Mouse (Mus musculus): ENCODE results near the gene Pomt2. TPM values are rescaled to one million over a fixed set of nuclear protein-coding genes. Genes with fewer than 3 reads are reported as not detected.
A peak's percentile ranks its signal among the peaks of the same experiment; 100 is the strongest.

The Pomt2 gene
- polyA plus RNA-seq, 1 experiment from 2014 or later: 16.6 TPM

- no peak overlapping the region for H3K4me3 ChIP-seq (replicated peaks; ENCODE audit: low read depth, low read length)
- no peak; the same call in 1 of the 2 replicates for ATAC-seq (ENCODE audit: low FRiP score, low TSS enrichment)
- peak; percentile 21 for DNase-seq
- no peak overlapping the region for H3K4me2 ChIP-seq (ENCODE audit: low read length)
- 46% methylated on average over 3 of the region's 3 CpGs for WGBS
- peaks cover under 1% of the 10 kb centered on the region; the same call in 1 of the 2 replicates for H3K27me3 ChIP-seq (ENCODE audit: control insufficient read depth, insufficient read depth, low read length)
- peak overlapping the region; percentile 33 for H3K27ac ChIP-seq (replicated peaks; ENCODE audit: low read depth, low read length)
- H3K9me3 ChIP-seq (ENCODE audit: control insufficient read depth, low read length): no peaks in the 10 kb centered on the region
- no peak overlapping the region for H3K9ac ChIP-seq (replicated peaks; ENCODE audit: low read length)
- H3K4me1 ChIP-seq (ENCODE audit: control insufficient read depth, insufficient read depth, low read length): peaks cover 5% of the 10 kb centered on the region; the same call in 1 of the 2 replicates
- H3K36me3 ChIP-seq (ENCODE audit: control insufficient read depth, insufficient read depth, low read length): peaks cover 35% of the 10 kb centered on the region
Measured at GRCm38 (mm10) chr12:87107357-87107977, 40.3 kb downstream of the Pomt2 start.

DNA sequence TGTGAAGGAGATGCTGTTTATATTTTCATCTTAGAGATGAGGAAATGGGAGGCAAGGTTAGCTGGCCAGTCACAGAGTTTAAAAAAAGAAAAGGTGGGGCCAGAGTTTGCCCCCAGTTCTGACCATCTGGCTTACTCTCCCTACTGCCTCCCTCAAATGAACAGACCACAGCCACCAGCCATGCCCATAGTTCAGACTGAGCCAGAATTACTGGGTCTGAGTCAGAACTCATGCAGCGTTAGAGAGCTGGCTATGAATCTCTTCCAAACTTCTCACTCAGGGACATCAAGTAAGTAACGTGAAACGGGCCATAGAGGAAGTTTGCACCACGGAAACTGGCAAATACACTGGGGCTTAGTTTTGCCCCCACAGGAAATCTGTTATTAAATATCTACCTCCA, 43.0 kb downstream of the Pomt2 start:
- no peak overlapping the region for H3K27ac ChIP-seq (replicated peaks; ENCODE audit: low read depth, low read length)
- H3K36me3 ChIP-seq (ENCODE audit: control insufficient read depth, insufficient read depth, low read length): peaks cover 15% of the 10 kb centered on the region
- H3K9ac ChIP-seq (replicated peaks; ENCODE audit: low read length): no peak overlapping the region
- peaks cover 10% of the 10 kb centered on the region; the same call in 1 of the 2 replicates for H3K27me3 ChIP-seq (ENCODE audit: control insufficient read depth, insufficient read depth, low read length)
- no peaks in the 10 kb centered on the region for H3K9me3 ChIP-seq (ENCODE audit: control insufficient read depth, low read length)
- 94% methylated on average over 4 of the region's 4 CpGs for WGBS
- H3K4me2 ChIP-seq (ENCODE audit: low read length): no peak overlapping the region
- DNase-seq: no peak
- peaks cover 14% of the 10 kb centered on the region; the same call in 1 of the 2 replicates for H3K4me1 ChIP-seq (ENCODE audit: control insufficient read depth, insufficient read depth, low read length)
- ATAC-seq (ENCODE audit: low FRiP score, low TSS enrichment): no peak
- H3K4me3 ChIP-seq (replicated peaks; ENCODE audit: low read depth, low read length): no peak overlapping the region

DNA sequence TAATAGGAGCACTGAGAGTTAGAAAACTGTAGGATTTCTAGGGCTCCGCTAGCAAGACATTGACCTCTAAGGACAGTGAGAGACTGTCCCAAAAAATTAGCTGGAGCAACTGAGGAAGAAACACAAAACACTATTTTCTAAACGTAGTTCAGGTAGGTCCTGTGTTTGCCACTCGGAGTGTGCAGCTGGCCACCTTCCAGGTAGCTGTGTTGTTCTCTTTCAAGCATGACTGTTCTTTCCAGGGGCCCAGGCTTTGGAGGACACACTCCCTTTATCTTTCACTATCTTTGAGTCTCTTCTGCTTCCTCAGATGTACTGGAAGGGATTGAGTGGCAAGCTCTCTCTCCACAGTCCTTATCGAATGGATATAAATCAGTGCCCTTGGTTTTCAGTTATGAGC, 44.3 kb downstream of the Pomt2 start:
- no peak overlapping the region for H3K4me3 ChIP-seq (replicated peaks; ENCODE audit: low read depth, low read length)
- no peaks in the 10 kb centered on the region for H3K9me3 ChIP-seq (ENCODE audit: control insufficient read depth, low read length)
- WGBS: 92% methylated on average over 4 of the region's 4 CpGs
- no peak overlapping the region for H3K4me2 ChIP-seq (ENCODE audit: low read length)
- H3K9ac ChIP-seq (replicated peaks; ENCODE audit: low read length): no peak overlapping the region
- no peak for ATAC-seq (ENCODE audit: low FRiP score, low TSS enrichment)
- 0 out of 2 replicates have a peak, but pooled peaks cover 6% of the 10 kb centered on the region for H3K36me3 ChIP-seq (ENCODE audit: control insufficient read depth, insufficient read depth, low read length)
- H3K4me1 ChIP-seq (ENCODE audit: control insufficient read depth, insufficient read depth, low read length): peaks cover 14% of the 10 kb centered on the region; the same call in 1 of the 2 replicates
- peaks cover 10% of the 10 kb centered on the region; the same call in 1 of the 2 replicates for H3K27me3 ChIP-seq (ENCODE audit: control insufficient read depth, insufficient read depth, low read length)
- no peak for DNase-seq
- no peak overlapping the region for H3K27ac ChIP-seq (replicated peaks; ENCODE audit: low read depth, low read length)

GRCm38 (mm10) chr12:87102165-87102631, 45.6 kb downstream of the Pomt2 start, which contains the start of gene Ngb:
Gene Ngb, minus strand, starts transcription at chr12:87102539.
- WGBS: 2% methylated on average over 32 of the region's 32 CpGs
- Histone ChIP-seq H3K9ac (replicated peaks; ENCODE audit: low read length) (peak within 1 kb of the TSS; percentile 44; the same call in 1 of the 2 replicates), H3K27ac (replicated peaks; ENCODE audit: low read depth, low read length) (no peak within 1 kb of the TSS), H3K4me2 (ENCODE audit: low read length) (peak within 1 kb of the TSS; percentile 62), H3K4me3 (replicated peaks; ENCODE audit: low read depth, low read length) (peak within 1 kb of the TSS; percentile 30), H3K4me1 (ENCODE audit: control insufficient read depth, insufficient read depth, low read length) (peaks cover 11% of the 10 kb centered on the region; the same call in 1 of the 2 replicates), H3K36me3 (ENCODE audit: control insufficient read depth, insufficient read depth, low read length) (no peaks in the 10 kb centered on the region), H3K27me3 (ENCODE audit: control insufficient read depth, insufficient read depth, low read length) (peaks cover 10% of the 10 kb centered on the region; the same call in 1 of the 2 replicates), H3K9me3 (ENCODE audit: control insufficient read depth, low read length) (no peaks in the 10 kb centered on the region)
- ATAC-seq (ENCODE audit: low FRiP score, low TSS enrichment) (0 out of 2 replicates have a peak, but pooled peaks have one; percentile 27), DNase-seq (peak; percentile 35)

DNA sequence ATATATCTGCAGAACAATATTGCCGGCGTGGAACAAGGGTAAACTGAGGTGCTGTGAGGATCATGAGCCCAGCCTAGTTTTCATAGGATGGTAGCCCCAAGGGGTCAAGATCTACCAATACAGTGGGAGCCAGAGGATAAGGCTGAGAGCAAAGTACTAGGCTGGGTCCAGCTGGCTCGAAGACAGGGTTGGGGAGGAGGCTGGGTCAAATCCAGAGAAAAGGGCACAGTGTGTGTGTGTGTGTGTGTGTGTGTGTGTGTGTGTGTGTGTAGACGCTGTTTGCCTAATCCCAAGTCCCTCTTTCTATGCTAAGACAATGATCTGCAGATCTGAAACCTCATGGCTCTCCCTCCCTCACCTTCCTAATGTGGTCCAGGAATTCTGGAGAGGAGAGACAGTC, 47.4 kb downstream of the Pomt2 start:
- DNase-seq (no peak), ATAC-seq (ENCODE audit: low FRiP score, low TSS enrichment) (no peak)
- Histone ChIP-seq H3K36me3 (ENCODE audit: control insufficient read depth, insufficient read depth, low read length) (no peaks in the 10 kb centered on the region), H3K9me3 (ENCODE audit: control insufficient read depth, low read length) (no peaks in the 10 kb centered on the region), H3K4me3 (replicated peaks; ENCODE audit: low read depth, low read length) (no peak overlapping the region), H3K9ac (replicated peaks; ENCODE audit: low read length) (no peak overlapping the region), H3K4me1 (ENCODE audit: control insufficient read depth, insufficient read depth, low read length) (0 out of 2 replicates have a peak, but pooled peaks cover 10% of the 10 kb centered on the region), H3K4me2 (ENCODE audit: low read length) (no peak overlapping the region), H3K27me3 (ENCODE audit: control insufficient read depth, insufficient read depth, low read length) (peaks cover 10% of the 10 kb centered on the region; the same call in 1 of the 2 replicates), H3K27ac (replicated peaks; ENCODE audit: low read depth, low read length) (no peak overlapping the region)
- WGBS: 85% methylated on average over 4 of the region's 4 CpGs

- Histone ChIP-seq H3K9me3 (ENCODE audit: control insufficient read depth, low read length) (no peaks in the 10 kb centered on the region), H3K36me3 (ENCODE audit: control insufficient read depth, insufficient read depth, low read length) (0 out of 2 replicates have a peak, but pooled peaks cover 3% of the 10 kb centered on the region), H3K27ac (replicated peaks; ENCODE audit: low read depth, low read length) (no peak overlapping the region), H3K9ac (replicated peaks; ENCODE audit: low read length) (no peak overlapping the region), H3K4me2 (ENCODE audit: low read length) (no peak overlapping the region), H3K4me3 (replicated peaks; ENCODE audit: low read depth, low read length) (no peak overlapping the region), H3K4me1 (ENCODE audit: control insufficient read depth, insufficient read depth, low read length) (no peaks in the 10 kb centered on the region), H3K27me3 (ENCODE audit: control insufficient read depth, insufficient read depth, low read length) (no peaks in the 10 kb centered on the region)
- DNase-seq (no peak), ATAC-seq (ENCODE audit: low FRiP score, low TSS enrichment) (no peak)
- 74% methylated on average over 6 of the region's 6 CpGs for WGBS
Measured at GRCm38 (mm10) chr12:87093671-87094070, 54.1 kb downstream of the Pomt2 start.

DNA sequence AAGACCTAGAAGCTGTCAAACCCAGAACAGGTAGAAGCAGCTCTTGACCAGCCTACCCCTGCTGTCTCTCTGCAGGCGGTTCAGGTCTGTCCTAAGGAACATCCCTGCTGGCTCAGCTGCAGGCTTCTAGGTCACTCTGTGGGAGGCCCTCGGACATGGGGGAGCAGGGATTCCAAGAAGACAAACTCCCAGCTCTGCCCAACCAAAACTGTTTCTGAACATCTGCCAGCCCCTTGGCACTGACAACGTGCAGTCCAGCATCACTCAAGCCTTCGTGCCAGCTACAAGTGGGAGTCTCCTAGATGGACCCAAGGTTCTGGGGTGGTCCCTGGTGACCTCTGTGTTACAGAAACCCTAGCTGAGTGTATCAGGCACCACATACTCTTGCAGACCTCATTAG, 54.5 kb downstream of the Pomt2 start:
- Histone ChIP-seq H3K4me2 (ENCODE audit: low read length) (no peak overlapping the region), H3K36me3 (ENCODE audit: control insufficient read depth, insufficient read depth, low read length) (0 out of 2 replicates have a peak, but pooled peaks cover 3% of the 10 kb centered on the region), H3K4me3 (replicated peaks; ENCODE audit: low read depth, low read length) (no peak overlapping the region), H3K9ac (replicated peaks; ENCODE audit: low read length) (no peak overlapping the region), H3K27me3 (ENCODE audit: control insufficient read depth, insufficient read depth, low read length) (no peaks in the 10 kb centered on the region), H3K9me3 (ENCODE audit: control insufficient read depth, low read length) (no peaks in the 10 kb centered on the region), H3K27ac (replicated peaks; ENCODE audit: low read depth, low read length) (no peak overlapping the region), H3K4me1 (ENCODE audit: control insufficient read depth, insufficient read depth, low read length) (no peaks in the 10 kb centered on the region)
- ATAC-seq (ENCODE audit: low FRiP score, low TSS enrichment) (no peak), DNase-seq (no peak)
- WGBS: 76% methylated on average over 4 of the region's 4 CpGs

DNA sequence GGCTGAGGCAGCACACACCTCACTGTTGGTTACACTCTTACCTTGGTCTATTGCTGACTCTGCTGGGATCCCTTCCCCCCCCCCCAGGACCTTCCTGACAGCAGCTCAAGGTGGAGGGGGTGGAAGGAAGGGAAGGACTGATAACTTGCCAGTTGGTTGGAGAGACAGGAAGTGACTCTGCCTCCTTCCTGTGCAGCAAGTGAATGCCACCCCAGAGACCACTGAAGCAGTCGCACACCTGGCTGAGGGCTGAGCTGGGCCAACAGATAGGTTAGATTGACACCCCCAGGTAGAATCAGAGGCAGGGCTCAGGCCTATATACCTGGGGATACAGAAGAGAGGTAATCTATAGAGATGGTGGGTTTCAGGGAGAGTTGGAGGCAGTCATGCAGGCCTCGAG, 55.9 kb downstream of the Pomt2 start:
- H3K9me3 ChIP-seq (ENCODE audit: control insufficient read depth, low read length): no peaks in the 10 kb centered on the region
- 93% methylated on average over 2 of the region's 2 CpGs for WGBS
- DNase-seq: no peak

GRCm38 (mm10) chr12:87089701-87090100, 58.1 kb downstream of the Pomt2 start:
- no peaks in the 10 kb centered on the region for H3K27me3 ChIP-seq (ENCODE audit: control insufficient read depth, insufficient read depth, low read length)
- H3K36me3 ChIP-seq (ENCODE audit: control insufficient read depth, insufficient read depth, low read length): 0 out of 2 replicates have a peak, but pooled peaks cover 3% of the 10 kb centered on the region
- WGBS: 81% methylated on average over 2 of the region's 2 CpGs
- DNase-seq: no peak
- ATAC-seq (ENCODE audit: low FRiP score, low TSS enrichment): no peak
- no peak overlapping the region for H3K9ac ChIP-seq (replicated peaks; ENCODE audit: low read length)
- no peak overlapping the region for H3K4me3 ChIP-seq (replicated peaks; ENCODE audit: low read depth, low read length)
- no peaks in the 10 kb centered on the region for H3K9me3 ChIP-seq (ENCODE audit: control insufficient read depth, low read length)
- H3K4me2 ChIP-seq (ENCODE audit: low read length): no peak overlapping the region
- no peaks in the 10 kb centered on the region for H3K4me1 ChIP-seq (ENCODE audit: control insufficient read depth, insufficient read depth, low read length)
- H3K27ac ChIP-seq (replicated peaks; ENCODE audit: low read depth, low read length): no peak overlapping the region

More for the DNA sequence above, 55.9 kb downstream of the Pomt2 start:
- no peak overlapping the region for H3K27ac ChIP-seq (replicated peaks; ENCODE audit: low read depth, low read length)
- no peak for ATAC-seq (ENCODE audit: low FRiP score, low TSS enrichment)
- no peaks in the 10 kb centered on the region for H3K4me1 ChIP-seq (ENCODE audit: control insufficient read depth, insufficient read depth, low read length)
- no peaks in the 10 kb centered on the region for H3K27me3 ChIP-seq (ENCODE audit: control insufficient read depth, insufficient read depth, low read length)
- no peak overlapping the region for H3K4me3 ChIP-seq (replicated peaks; ENCODE audit: low read depth, low read length)
- H3K36me3 ChIP-seq (ENCODE audit: control insufficient read depth, insufficient read depth, low read length): 0 out of 2 replicates have a peak, but pooled peaks cover 3% of the 10 kb centered on the region
- no peak overlapping the region for H3K9ac ChIP-seq (replicated peaks; ENCODE audit: low read length)
- no peak overlapping the region for H3K4me2 ChIP-seq (ENCODE audit: low read length)

Data from midbrain, embryonic 14.5 days (tissue).